Mouse (Mus musculus) olfactory bulb, adult 2 months (tissue): ENCODE data around the gene Slc30a7.

Experiments
- CTCF ChIP-seq: fragments of 200-500 bp; IDR thresholded peaks from 2 replicates; pipeline ENCODE4 v1.5.1; 2012; ENCODE audit warnings: low read depth, mild to moderate bottlenecking, low read length, moderate library complexity; ENCODE audit not compliant: insufficient read depth
- POLR2A ChIP-seq: fragments of 200-500 bp; IDR thresholded peaks from 2 replicates; pipeline ENCODE4 v1.6.1; 2012; ENCODE audit warnings: mild to moderate bottlenecking, low read depth, low read length, moderate library complexity; ENCODE audit not compliant: insufficient read depth

- TF ChIP-seq POLR2A (no peak), CTCF (no peak)
Observed at GRCm38 (mm10) chr3:115946272-115946671, 60.9 kb downstream of the Slc30a7 start.
